Mouse (Mus musculus) olfactory bulb, adult 2 months (tissue): ENCODE measurements around the gene Ezh1. TPM values are rescaled to one million over a fixed set of nuclear protein-coding genes. Genes with fewer than 3 reads are reported as not detected.
"Not testable (repeated sequence)": the region's sequence is repeated elsewhere in the genome, so short reads cannot be mapped to it uniquely, and the experiment has no call there.

Experiments used
- H3K27ac ChIP-seq: fragments of 200-500 bp; 2 replicates; pipeline ENCODE4 v1.5.1; 2012; ENCODE audit warnings: low read depth, low read length; ENCODE audit not compliant: insufficient read depth
- H3K4me1 ChIP-seq: fragments of 200-500 bp; 2 replicates; pipeline ENCODE4 v1.6.1; 2012; ENCODE audit warnings: low read length; ENCODE audit not compliant: control insufficient read depth, insufficient read depth
- H3K4me3 ChIP-seq: fragments of 200-500 bp; 2 replicates; pipeline ENCODE4 v1.5.1; 2012; ENCODE audit warnings: mild to moderate bottlenecking, low read depth, low read length, moderate library complexity; ENCODE audit not compliant: insufficient read depth
- CTCF ChIP-seq: fragments of 200-500 bp; IDR thresholded peaks from 2 replicates; pipeline ENCODE4 v1.5.1; 2012; ENCODE audit warnings: low read depth, mild to moderate bottlenecking, low read length, moderate library complexity; ENCODE audit not compliant: insufficient read depth
- POLR2A ChIP-seq: fragments of 200-500 bp; IDR thresholded peaks from 2 replicates; pipeline ENCODE4 v1.6.1; 2012; ENCODE audit warnings: mild to moderate bottlenecking, low read depth, low read length, moderate library complexity; ENCODE audit not compliant: insufficient read depth
- WGBS: fragments of 180-500 bp; shearing (Covaris S2); methylation state at CpG from one replicate; pipeline ENCODE4 v1.1.7; 2018; 5-methylcytosine and 5-hydroxymethylcytosine counted together
- polyA plus RNA-seq: library from polyadenylated mRNA; stranded (reverse); fragments of >200 nt; gene quantifications from 2 replicates; pipeline ENCODE4 v1.2.4, GENCODE M21; 2012; ENCODE audit warnings: low replicate concordance; ENCODE audit not compliant: missing spikeins, insufficient read depth, insufficient read length

Ezh1 gene
- polyA plus RNA-seq, 1 experiment, result not detected

GRCm38 (mm10) chr11:101163476-101164350 is 62.5 kb downstream of the Ezh1 start:
- Histone ChIP-seq H3K4me3 (no peak overlapping the region), H3K27ac (0 out of 2 replicates have a peak overlapping the region, but pooled peaks have one; percentile 1)
- WGBS, result 64% methylated on average over 49 of the region's 49 CpGs

GRCm38 (mm10) chr11:101162772-101163171 is 63.5 kb downstream of the Ezh1 start:
- WGBS, result 41% methylated on average over 5 of the region's 5 CpGs
- H3K4me1 ChIP-seq, result peaks cover 13% of the 10 kb centered on the region
- no peak overlapping the region for H3K27ac ChIP-seq
- TF ChIP-seq POLR2A (no peak), CTCF (no peak)
- no peak overlapping the region for H3K4me3 ChIP-seq

More at GRCm38 (mm10) chr11:101163476-101164350, 62.5 kb downstream of the Ezh1 start:
- TF ChIP-seq CTCF (no peak), POLR2A (no peak)
- H3K4me1 ChIP-seq, result peaks cover 14% of the 10 kb centered on the region

- Histone ChIP-seq H3K4me1 (peaks cover 13% of the 10 kb centered on the region), H3K27ac (peak overlapping the region; percentile 18; the same call in 1 of the 2 replicates), H3K4me3 (no peak overlapping the region)
- 28% methylated on average over 5 of the region's 5 CpGs for WGBS
- TF ChIP-seq CTCF, result no peak
- TF ChIP-seq POLR2A, result no peak
Measured at GRCm38 (mm10) chr11:101162301-101162700, 64.0 kb downstream of the Ezh1 start.

GRCm38 (mm10) chr11:101161551-101161950 is 64.7 kb downstream of the Ezh1 start:
- 91% methylated on average over 15 of the region's 15 CpGs for WGBS
- TF ChIP-seq CTCF (no peak), POLR2A (no peak)
- H3K4me3 ChIP-seq, result no peak overlapping the region
- peaks cover 16% of the 10 kb centered on the region for H3K4me1 ChIP-seq
- no peak overlapping the region for H3K27ac ChIP-seq

GRCm38 (mm10) chr11:101160981-101161505 is 65.2 kb downstream of the Ezh1 start:
- 83% methylated on average over 8 of the region's 8 CpGs for WGBS
- H3K4me1 ChIP-seq, result peaks cover 21% of the 10 kb centered on the region
- H3K27ac ChIP-seq, H3K4me3 ChIP-seq: not testable (repeated sequence)

GRCm38 (mm10) chr11:101160151-101160550 is 66.1 kb downstream of the Ezh1 start:
- peaks cover 27% of the 10 kb centered on the region for H3K4me1 ChIP-seq
- H3K4me3 ChIP-seq, H3K27ac ChIP-seq: not testable (repeated sequence)
- 82% methylated on average over 9 of the region's 10 CpGs for WGBS

- Histone ChIP-seq H3K27ac (peak within 1 kb of the TSS; percentile 87), H3K4me1 (peaks cover 14% of the 10 kb centered on the region), H3K4me3 (peak within 1 kb of the TSS; percentile 63)
- TF ChIP-seq CTCF (no peak), POLR2A (peak; percentile 86)
- 3% methylated on average over 36 of the region's 36 CpGs for whole genome bisulfite sequencing
Measured at GRCm38 (mm10) chr11:101155728-101156371, 70.4 kb downstream of the Ezh1 start, which contains the start of gene Tubg2. Tubg2 (plus strand) TSS chr11:101155907.

GRCm38 (mm10) chr11:101155151-101155550 is 71.1 kb downstream of the Ezh1 start:
- 81% methylated on average over 6 of the region's 6 CpGs for whole genome bisulfite sequencing
- Histone ChIP-seq H3K27ac (no peak overlapping the region), H3K4me1 (peaks cover 14% of the 10 kb centered on the region), H3K4me3 (no peak overlapping the region)
- TF ChIP-seq POLR2A (no peak), CTCF (no peak)

GRCm38 (mm10) chr11:101154648-101155047 is 71.6 kb downstream of the Ezh1 start:
- no peak overlapping the region for H3K27ac ChIP-seq
- no peak for TF ChIP-seq CTCF
- no peak for TF ChIP-seq POLR2A
- peaks cover 14% of the 10 kb centered on the region for H3K4me1 ChIP-seq
- no peak overlapping the region for H3K4me3 ChIP-seq
